Mouse (Mus musculus): Measurements from ENCODE around the gene Mcm7.

DNA sequence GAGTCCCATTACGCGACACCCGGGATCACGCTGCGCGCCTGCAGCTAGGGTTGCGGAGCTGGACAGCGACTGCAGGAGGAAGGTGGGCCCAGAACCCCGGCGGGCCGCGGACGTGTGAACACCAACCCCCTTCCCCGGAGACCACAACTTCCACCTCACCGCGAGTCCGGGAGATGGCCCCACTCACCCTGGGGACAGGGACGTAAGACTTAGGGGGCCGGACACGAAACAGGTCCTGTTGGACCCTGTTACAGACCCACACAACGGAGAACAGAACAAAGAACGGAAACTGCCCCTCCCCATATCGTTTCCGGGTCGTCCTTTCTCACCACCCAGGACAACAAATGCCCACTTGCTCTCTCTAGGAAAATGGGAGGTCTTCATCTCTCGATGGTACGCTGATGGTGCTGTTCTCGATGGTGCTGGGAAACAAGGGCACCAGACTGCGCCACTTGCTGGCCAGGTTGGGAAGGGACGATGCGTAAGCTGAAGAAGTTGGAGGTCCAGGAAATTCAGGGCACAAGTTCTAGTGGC lies 16.7 kb downstream of the Mcm7 start, which contains the start of gene Zfp113:
- TF ChIP-seq POLR2A (IDR thresholded peaks at IDR 0.05; ENCODE audit: low read depth, low read length) (peak; percentile 69), CTCF (IDR thresholded peaks at IDR 0.05; ENCODE audit: extremely low read depth, insufficient read length, insufficient replicate concordance, low read depth, low read length) (peak; percentile 84; the same call in 1 of the 2 replicates)

Measured in small intestine, adult 2 months (tissue).